Mouse (Mus musculus) lung, postnatal 0 days (tissue): ENCODE data around the gene Otud7a.

Experiments
- CTCF ChIP-seq: IDR thresholded peaks from 2 replicates; pipeline ENCODE4 v1.5.1; 2016; ENCODE audit warnings: antibody characterized with exemption, mild to moderate bottlenecking
- EP300 ChIP-seq: IDR thresholded peaks from 2 replicates; pipeline ENCODE4 v1.6.1; 2016; ENCODE audit warnings: antibody characterized with exemption, mild to moderate bottlenecking, control low read depth

DNA sequence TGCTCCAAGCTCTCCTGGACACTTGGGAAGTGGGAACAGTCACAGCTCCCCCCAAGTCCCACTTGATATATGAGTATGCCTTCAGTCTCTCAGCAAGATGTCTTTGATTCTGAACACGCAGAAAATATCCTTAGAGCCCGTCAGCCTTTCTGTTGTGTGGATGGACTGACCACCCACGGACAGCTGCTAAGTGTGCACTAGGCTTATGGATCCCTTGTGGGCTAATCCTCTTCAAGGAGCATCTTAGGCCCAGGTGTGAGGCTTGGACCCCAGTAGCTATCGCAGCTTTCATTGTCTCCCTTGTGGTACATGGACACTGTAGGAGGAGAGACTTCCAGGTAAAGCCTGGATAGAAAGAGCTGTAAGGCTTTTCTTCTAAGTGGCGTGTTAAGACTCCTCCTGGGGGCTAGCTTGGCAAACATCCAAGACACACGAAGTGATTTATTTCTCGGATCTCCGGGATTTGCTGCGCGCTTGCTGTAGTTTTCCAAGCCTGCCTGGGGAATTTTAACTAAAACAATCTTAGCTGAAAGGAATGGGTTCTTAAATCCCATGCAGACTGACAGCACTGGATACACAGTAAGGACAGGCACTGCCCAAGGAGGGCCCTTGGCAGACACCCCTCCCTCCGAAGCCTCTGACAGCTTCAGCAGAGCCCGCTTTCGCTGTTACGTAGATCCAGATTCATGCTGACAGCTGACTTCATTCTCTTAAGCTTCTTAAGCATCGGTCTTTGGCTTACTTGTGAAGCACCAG, 223.6 kb downstream of the Otud7a start:
- no peak for TF ChIP-seq CTCF
- TF ChIP-seq EP300 = no peak
